Mouse (Mus musculus): ENCODE results near the gene Atmin. TPM values are rescaled to one million over a fixed set of nuclear protein-coding genes. Genes with fewer than 3 reads are reported as not detected.

The Atmin gene
- polyA plus RNA-seq, 1 experiment from 2014 or later = 22.2 TPM

DNA sequence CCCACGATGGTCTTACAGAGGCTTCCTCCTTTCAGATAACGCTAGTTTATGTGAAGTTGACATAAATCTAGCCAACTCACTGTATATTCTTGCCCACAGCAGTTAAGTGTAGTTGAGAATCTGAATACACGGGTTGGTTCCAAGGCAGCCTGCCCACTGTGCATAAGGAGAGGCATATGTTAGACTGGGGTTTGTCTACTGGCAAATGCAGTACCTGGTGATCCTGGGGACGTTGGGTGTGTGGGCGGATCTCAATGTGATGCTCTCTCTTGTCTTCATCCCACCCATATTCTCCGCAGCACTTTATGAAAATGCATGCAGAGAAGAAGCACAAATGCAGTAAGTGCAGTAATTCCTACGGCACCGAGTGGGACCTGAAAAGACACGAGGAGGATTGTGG lies 11.2 kb downstream of the Atmin start:
- H3K27me3 ChIP-seq (replicated peaks) = no peaks in the 10 kb centered on the region
- 94% methylated on average over 9 of the region's 9 CpGs for whole genome bisulfite sequencing
- H3K4me3 ChIP-seq = no peak overlapping the region
- no peak overlapping the region for H3K27ac ChIP-seq
- H3K9ac ChIP-seq = no peak overlapping the region
- H3K9me3 ChIP-seq = no peaks in the 10 kb centered on the region
- H3K4me1 ChIP-seq = no peaks in the 10 kb centered on the region
- ATAC-seq (replicated peaks) = no peak
- peaks cover 46% of the 10 kb centered on the region for H3K36me3 ChIP-seq (replicated peaks)
- H3K4me2 ChIP-seq = no peak overlapping the region

DNA sequence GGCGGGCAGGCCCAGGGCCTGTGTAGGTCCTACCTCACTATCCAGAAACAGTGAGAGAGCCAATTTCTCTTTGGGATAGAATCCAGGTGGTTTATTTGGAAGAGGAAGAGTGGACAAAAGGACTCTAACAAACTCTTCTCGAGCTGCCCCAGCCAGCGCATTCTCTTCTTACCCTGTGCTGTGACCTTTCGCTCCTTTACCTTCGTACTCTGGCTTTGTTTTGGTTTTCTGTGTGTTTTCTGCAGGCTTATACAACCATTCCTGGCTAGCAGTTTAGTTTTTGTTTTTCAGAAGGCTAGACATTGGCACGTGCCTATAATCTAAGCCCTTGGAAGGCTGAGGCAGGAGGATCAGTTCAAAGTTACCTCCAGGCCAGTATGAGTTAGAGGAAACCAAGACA lies 26.3 kb downstream of the Atmin start:
- H3K4me3 ChIP-seq = no peak overlapping the region
- no peak overlapping the region for H3K9ac ChIP-seq
- H3K4me2 ChIP-seq = no peak overlapping the region
- no peak for ATAC-seq (replicated peaks)
- H3K4me1 ChIP-seq = no peaks in the 10 kb centered on the region
- H3K27ac ChIP-seq = no peak overlapping the region
- no peaks in the 10 kb centered on the region for H3K36me3 ChIP-seq (replicated peaks)
- no peaks in the 10 kb centered on the region for H3K27me3 ChIP-seq (replicated peaks)
- WGBS = 85% methylated on average over 6 of the region's 6 CpGs
- no peaks in the 10 kb centered on the region for H3K9me3 ChIP-seq

DNA sequence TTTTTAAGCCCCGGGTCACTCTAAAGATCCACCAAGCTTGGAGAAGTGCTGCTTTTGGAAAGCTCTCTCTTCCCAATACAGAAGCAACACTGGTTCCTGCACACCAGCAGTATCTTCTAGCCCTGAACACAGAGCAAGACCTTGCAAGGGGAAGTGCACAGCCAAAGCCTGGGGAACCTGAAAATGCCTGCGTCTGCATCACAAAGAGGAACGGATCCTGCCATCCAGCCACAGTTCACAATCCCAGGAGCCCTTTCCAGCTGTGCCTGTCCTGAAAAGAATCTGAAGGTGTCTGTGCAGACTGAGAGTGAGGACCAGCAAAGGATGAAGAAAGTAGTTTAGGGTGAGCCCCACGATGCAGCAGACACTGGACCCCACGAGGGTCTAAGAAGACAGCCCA lies 31.9 kb downstream of the Atmin start:
- Histone ChIP-seq H3K4me3 (no peak overlapping the region), H3K27me3 (replicated peaks) (no peaks in the 10 kb centered on the region), H3K36me3 (replicated peaks) (no peaks in the 10 kb centered on the region), H3K9ac (no peak overlapping the region), H3K4me2 (no peak overlapping the region), H3K4me1 (peaks cover 12% of the 10 kb centered on the region), H3K9me3 (no peaks in the 10 kb centered on the region), H3K27ac (no peak overlapping the region)
- WGBS = 32% methylated on average over 5 of the region's 5 CpGs
- no peak for ATAC-seq (replicated peaks)

DNA sequence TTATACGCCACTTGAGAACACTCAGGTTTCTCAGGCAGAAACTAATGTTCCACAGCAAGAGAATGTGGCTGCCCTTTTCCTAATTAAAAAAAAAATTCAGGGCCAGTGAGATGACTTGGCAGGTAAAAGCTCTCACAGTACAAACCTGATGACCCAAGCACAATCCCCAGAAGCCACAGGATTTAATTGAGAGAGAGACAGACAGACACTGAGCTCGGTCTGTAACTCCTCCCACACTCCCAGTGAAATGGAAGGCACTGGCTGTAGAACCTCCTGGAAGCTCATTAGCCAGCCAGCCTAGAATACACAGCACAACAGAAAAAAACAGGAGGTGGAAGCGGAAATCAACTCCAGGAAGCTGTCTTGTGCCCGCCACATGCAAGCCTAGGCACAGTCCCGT lies 32.4 kb downstream of the Atmin start:
- no peak overlapping the region for H3K27ac ChIP-seq
- H3K36me3 ChIP-seq (replicated peaks) = no peaks in the 10 kb centered on the region
- no peaks in the 10 kb centered on the region for H3K27me3 ChIP-seq (replicated peaks)
- H3K9me3 ChIP-seq = no peaks in the 10 kb centered on the region
- WGBS = 68% methylated on average over 5 of the region's 5 CpGs
- H3K4me2 ChIP-seq = no peak overlapping the region
- H3K9ac ChIP-seq = no peak overlapping the region
- no peak overlapping the region for H3K4me3 ChIP-seq
- ATAC-seq (replicated peaks) = no peak
- H3K4me1 ChIP-seq = peaks cover 12% of the 10 kb centered on the region

DNA sequence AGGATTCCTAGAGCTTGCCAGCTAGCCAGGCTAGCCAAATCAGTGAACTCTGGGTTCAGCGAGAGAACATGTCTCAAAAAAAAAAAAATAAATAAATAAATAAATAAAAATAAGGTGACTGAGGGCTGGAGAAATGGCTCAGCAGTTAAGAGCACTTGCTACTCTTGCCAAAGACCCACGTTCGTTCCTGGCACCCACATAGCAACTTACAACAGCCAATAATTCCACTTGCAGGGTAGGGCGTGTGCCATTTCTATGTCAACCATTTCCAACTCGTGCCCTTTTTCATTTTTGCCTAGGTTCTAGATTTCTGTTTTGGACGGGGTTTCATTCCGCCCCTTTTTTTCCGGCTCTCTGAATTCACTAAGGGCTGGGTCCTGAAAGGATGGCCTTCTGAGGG lies 34.9 kb downstream of the Atmin start:
- H3K27me3 ChIP-seq (replicated peaks) = no peaks in the 10 kb centered on the region
- WGBS = 27% methylated on average over 8 of the region's 8 CpGs
- peak overlapping the region; percentile 55 for H3K9ac ChIP-seq
- H3K9me3 ChIP-seq = no peaks in the 10 kb centered on the region
- peak overlapping the region; percentile 52 for H3K27ac ChIP-seq
- H3K36me3 ChIP-seq (replicated peaks) = no peaks in the 10 kb centered on the region
- ATAC-seq (replicated peaks) = no peak
- peak overlapping the region; percentile 63 for H3K4me2 ChIP-seq
- H3K4me1 ChIP-seq = peaks cover 12% of the 10 kb centered on the region
- H3K4me3 ChIP-seq = peak overlapping the region; percentile 69

DNA sequence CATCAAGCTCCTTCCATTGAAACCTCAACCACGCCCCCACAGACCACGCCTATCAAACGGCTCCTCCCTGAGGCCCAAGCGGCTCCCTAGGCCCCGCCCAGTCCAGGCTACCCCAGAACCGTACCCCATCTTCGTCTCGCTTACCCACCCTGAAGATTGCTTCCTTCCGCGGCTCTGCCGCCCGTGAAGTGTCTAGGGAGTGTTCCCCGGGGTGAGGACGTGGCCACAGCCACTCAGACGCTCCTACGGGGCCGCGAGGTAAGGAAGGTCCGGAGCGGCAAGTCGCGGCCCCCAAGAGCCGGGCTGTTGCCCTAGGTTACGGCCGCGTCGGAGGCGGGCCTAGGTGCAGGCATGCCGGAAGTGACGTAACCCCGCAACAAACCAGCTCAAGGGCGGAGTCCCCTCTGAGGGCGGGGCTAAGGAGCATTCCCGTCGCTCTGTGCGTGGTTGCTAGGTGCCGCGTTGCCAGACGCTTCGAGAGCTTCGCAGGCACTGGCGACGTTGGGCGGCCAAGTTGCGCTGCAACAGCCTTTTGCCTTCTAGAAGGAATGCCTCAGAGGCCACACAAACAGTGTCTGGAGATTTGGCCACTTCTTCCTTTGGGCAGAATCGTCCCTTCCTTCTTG lies 35.6 kb downstream of the Atmin start, which contains the start of gene 1700030J22Rik:
Gene 1700030J22Rik (minus strand): TSS at position 329 of the 626 bp plus-strand sequence.
- peak; percentile 99 for ATAC-seq (replicated peaks)
- H3K9ac ChIP-seq = peak within 1 kb of the TSS; percentile 55
- peak within 1 kb of the TSS; percentile 63 for H3K4me2 ChIP-seq
- peaks cover 12% of the 10 kb centered on the region for H3K4me1 ChIP-seq
- peak within 1 kb of the TSS; percentile 69 for H3K4me3 ChIP-seq
- no peaks in the 10 kb centered on the region for H3K9me3 ChIP-seq
- H3K27me3 ChIP-seq (replicated peaks) = no peaks in the 10 kb centered on the region
- no peaks in the 10 kb centered on the region for H3K36me3 ChIP-seq (replicated peaks)
- H3K27ac ChIP-seq = peak within 1 kb of the TSS; percentile 52
- under 1% methylated on average over 46 of the region's 46 CpGs for WGBS

DNA sequence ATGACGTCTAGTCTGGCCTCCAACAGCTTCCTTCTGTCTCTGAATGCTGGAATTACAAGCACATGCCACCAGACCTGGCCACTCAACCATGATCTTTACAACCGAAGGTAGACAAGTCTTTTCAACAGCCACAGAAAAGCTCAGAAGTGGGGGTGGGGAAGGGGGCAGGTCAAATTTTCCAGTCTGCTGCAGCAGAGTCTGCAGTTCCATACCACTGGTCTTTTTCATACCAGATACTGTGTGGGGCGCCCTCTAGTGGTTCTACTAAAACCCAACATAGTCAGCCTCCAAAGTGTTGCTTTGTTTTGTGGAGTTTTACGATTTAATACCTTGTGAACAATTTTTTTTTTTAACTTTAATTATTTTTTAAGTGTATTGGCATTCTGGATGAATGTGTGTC lies 36.9 kb downstream of the Atmin start:
- no peak overlapping the region for H3K4me3 ChIP-seq
- H3K4me1 ChIP-seq = peaks cover 12% of the 10 kb centered on the region
- no peaks in the 10 kb centered on the region for H3K27me3 ChIP-seq (replicated peaks)
- no peaks in the 10 kb centered on the region for H3K36me3 ChIP-seq (replicated peaks)
- H3K9ac ChIP-seq = no peak overlapping the region
- no peak for ATAC-seq (replicated peaks)
- no peaks in the 10 kb centered on the region for H3K9me3 ChIP-seq
- WGBS = 12% methylated on average over 4 of the region's 4 CpGs
- no peak overlapping the region for H3K4me2 ChIP-seq
- no peak overlapping the region for H3K27ac ChIP-seq

DNA sequence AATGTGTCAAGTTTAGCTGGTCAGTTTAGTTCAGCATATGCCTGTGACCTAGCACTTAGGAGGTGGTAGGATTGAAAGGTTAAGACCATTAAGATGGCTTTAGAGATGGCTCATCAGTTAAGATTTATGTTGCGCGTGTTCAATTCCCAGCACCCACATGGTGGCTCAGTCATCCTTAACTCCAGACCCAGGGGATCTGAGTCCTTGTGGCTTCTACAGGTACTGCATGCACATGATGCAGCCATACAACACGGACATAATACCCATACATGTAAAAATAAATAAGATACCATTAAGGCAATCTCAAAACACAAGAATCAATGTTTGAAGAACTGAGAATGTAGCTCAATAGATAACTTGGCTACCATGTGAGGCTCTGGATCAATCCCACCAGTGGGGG lies 46.6 kb downstream of the Atmin start:
- Histone ChIP-seq H3K27me3 (replicated peaks) (no peaks in the 10 kb centered on the region), H3K4me3 (no peak overlapping the region), H3K27ac (no peak overlapping the region), H3K4me2 (no peak overlapping the region), H3K9ac (no peak overlapping the region), H3K36me3 (replicated peaks) (no peaks in the 10 kb centered on the region), H3K9me3 (no peaks in the 10 kb centered on the region), H3K4me1 (peaks cover 18% of the 10 kb centered on the region)
- no peak for ATAC-seq (replicated peaks)
- WGBS = 97% methylated on average over 3 of the region's 3 CpGs

DNA sequence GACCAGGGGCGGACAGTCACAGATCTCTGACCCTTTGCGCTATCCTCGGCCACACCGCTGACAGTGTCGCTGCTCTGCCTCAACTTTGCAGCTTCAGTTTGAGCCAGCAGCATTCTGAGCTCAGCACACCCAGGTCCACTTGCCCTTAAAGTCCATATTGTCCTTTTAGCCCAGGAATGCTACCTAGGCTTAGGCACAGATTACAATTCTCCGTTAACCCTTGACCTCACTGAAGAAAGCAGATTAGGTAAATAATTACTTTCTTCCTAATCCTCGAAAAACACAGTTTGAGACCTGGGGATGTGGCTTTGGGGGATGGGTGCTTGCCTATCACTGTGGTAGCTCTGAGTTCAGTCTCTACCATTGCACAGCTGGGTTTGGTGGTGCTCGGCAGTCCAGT lies 48.0 kb downstream of the Atmin start:
- 76% methylated on average over 8 of the region's 8 CpGs for WGBS
- ATAC-seq (replicated peaks) = no peak
- no peak overlapping the region for H3K4me2 ChIP-seq
- peaks cover 18% of the 10 kb centered on the region for H3K4me1 ChIP-seq
- no peak overlapping the region for H3K27ac ChIP-seq
- H3K4me3 ChIP-seq = no peak overlapping the region
- no peaks in the 10 kb centered on the region for H3K27me3 ChIP-seq (replicated peaks)
- no peaks in the 10 kb centered on the region for H3K9me3 ChIP-seq
- no peak overlapping the region for H3K9ac ChIP-seq
- H3K36me3 ChIP-seq (replicated peaks) = no peaks in the 10 kb centered on the region

DNA sequence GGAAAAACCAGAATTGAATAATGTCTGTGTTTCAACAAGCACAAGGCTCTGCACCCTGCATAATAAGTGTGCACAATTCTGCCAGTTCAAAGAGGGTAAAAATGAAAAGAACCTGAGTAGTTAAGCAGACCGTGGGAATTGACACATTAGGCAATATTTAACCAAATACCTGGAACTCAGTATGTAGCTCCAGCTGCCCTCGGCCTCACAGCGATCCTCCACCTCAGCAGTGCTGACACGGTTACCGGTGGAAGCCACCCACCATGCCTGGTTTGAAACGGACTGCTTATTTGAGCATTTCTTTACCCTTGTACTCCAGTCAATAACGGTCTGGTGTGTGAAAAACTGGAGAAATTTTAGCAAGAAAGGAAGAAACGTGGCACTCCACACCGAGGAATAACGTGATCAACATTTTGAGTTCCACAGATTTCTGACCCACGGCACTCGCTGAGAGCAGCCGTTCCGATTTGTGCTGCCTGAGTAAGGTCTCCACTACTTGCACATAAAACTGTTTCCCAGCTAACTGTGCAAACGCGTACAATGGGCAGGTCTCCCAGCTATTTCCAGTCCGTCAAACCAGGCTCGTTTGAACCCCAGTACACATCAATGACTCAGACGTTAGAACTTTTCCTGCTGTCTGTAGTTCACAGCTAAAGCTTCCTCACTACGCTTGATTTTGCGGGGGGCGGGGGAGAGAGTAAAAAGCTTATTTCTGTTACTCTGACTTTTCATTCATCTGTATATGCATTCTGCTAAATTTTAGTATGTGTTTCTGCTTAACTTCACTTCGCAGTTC lies 49.2 kb downstream of the Atmin start:
- Histone ChIP-seq H3K9me3 (no peaks in the 10 kb centered on the region), H3K4me2 (peak overlapping the region; percentile 90), H3K27me3 (replicated peaks) (no peaks in the 10 kb centered on the region), H3K4me3 (peak overlapping the region; percentile 75), H3K9ac (peak overlapping the region; percentile 56; the same call in 1 of the 2 replicates), H3K36me3 (replicated peaks) (no peaks in the 10 kb centered on the region), H3K4me1 (peaks cover 18% of the 10 kb centered on the region), H3K27ac (no peak overlapping the region)
- 8% methylated on average over 23 of the region's 23 CpGs for WGBS
- ATAC-seq (replicated peaks) = no peak

DNA sequence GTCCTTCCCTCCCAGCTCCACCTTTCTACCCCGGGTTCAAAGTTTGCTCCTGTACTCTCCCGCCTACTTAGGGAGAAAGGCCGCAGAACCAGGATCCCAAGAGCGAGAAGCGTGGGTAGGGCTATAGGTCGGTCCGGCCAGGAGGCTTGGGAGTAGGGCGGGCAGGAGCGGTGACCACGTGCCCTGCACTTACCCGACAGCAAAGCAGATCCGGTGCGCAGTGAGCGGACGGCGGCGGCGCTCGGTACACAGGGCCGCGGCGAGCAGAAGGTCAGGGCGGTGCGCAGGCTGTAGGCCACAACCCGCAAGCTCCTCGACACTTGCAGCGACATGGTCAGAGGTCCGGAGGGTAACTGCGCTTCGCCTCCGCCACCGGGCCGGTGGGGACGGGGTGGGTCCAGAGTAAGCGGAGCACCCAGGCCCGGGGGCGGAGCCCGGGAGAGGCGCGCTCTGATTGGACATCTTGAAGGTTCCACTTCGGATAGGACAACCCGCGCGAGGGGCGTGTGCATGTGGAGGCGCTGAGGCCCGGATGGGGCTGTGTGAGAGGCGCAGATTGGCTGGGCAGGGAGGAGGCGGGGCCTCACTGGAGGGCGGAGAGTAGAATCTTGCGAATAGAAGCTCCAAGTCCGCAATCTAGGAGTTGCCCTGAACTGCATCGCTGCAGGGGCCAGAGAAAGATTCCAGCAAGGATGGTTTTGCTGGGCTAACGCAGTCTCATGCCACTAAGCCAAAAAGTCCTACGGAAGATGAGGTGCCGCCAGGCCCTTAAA lies 50.1 kb downstream of the Atmin start, which contains the start of gene Gcsh:
Gene Gcsh (minus strand): TSS at position 443 of the 773 bp plus-strand sequence.
- 0 out of 2 replicates have a peak within 1 kb of the TSS, but pooled peaks have one; percentile 60 for H3K27ac ChIP-seq
- 1% methylated on average over 56 of the region's 56 CpGs for WGBS
- peak within 1 kb of the TSS; percentile 56 for H3K9ac ChIP-seq
- H3K27me3 ChIP-seq (replicated peaks) = no peaks in the 10 kb centered on the region
- no peaks in the 10 kb centered on the region for H3K9me3 ChIP-seq
- peak within 1 kb of the TSS; percentile 90 for H3K4me2 ChIP-seq
- ATAC-seq (replicated peaks) = peak; percentile 100
- no peaks in the 10 kb centered on the region for H3K36me3 ChIP-seq (replicated peaks)
- peak within 1 kb of the TSS; percentile 75 for H3K4me3 ChIP-seq
- peaks cover 18% of the 10 kb centered on the region for H3K4me1 ChIP-seq

DNA sequence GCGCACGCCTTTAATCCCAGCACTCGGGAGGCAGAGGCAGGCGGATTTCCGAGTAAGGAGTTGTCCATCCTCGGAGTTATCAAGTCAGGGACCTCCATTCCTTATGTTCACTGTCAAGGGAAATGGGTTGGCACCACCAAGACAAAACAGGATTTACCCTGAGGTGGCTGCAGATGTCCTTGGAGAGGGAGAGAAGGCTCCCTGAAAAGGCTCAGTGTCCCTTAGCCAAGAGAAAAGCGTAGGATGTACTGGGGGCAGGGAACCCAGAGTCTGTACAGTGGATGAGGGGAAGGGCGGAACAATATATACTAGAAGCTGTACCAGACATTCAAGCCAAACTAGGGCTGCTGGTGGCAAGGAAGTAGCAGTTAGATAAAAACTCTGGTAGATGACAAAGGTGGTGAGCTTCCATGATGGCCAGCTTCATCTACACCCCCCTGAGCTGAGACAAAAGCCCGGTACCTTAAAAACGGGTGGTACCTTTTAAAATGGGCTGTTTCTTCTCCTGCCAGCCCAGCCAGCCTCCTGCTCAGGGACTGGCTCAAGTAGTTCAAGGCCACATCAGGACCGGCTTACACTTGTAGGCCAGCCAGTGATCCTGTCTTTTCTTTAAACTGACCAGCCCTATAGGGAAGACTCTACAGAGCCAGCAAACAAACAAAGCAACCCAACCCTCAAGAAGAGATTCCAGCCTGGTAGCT lies 51.0 kb downstream of the Atmin start:
- Histone ChIP-seq H3K4me3 (peak overlapping the region; percentile 75), H3K27ac (no peak overlapping the region), H3K4me2 (peak overlapping the region; percentile 90), H3K36me3 (replicated peaks) (no peaks in the 10 kb centered on the region), H3K9ac (peak overlapping the region; percentile 46; the same call in 1 of the 2 replicates), H3K9me3 (no peaks in the 10 kb centered on the region), H3K27me3 (replicated peaks) (no peaks in the 10 kb centered on the region), H3K4me1 (peaks cover 18% of the 10 kb centered on the region)
- ATAC-seq (replicated peaks) = no peak
- 62% methylated on average over 11 of the region's 11 CpGs for WGBS
